Mouse (Mus musculus): ENCODE measurements at regions not wholly inside any gene's neighbourhood (a gene's known extent, or its start where the extent isn't known, plus 50 kb on each side); places are given as distances from the start of the nearest gene placed in this dataset.

DNA sequence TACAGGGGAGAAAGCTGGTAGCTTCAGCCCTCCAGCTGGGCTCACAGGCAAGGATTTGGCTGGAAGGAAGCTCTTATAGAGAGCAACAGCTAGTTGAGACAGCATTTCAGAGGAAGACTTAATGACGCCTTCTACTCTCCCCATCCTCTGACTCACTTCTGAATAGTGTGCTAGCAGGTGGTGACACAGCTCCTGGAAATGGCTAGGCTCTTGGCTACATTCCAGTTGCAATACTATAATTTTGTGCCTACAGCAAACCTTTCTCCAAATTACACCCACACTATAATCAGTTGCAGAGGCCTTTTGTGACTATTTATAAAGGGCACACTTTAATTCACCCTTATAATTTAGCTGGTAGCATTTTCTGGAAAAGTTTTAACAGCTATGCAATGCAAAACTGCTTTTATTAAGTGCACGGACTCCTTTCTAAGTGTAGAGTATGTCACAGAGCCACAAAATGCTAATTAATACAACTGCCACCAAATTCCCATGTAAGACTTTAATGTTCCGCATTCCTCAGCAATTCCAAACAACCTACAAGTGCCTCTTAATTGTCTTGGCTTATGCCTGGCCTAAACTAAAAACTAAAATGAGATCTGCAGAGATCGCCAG lies 175.2 kb downstream of the Gnat3 start:
- Histone ChIP-seq H3K4me1 (ENCODE audit: control insufficient read depth, insufficient read depth, low read length) (no peaks in the 10 kb centered on the region), H3K9me3 (ENCODE audit: control insufficient read depth, low read length) (no peaks in the 10 kb centered on the region), H3K27me3 (ENCODE audit: control insufficient read depth, insufficient read depth, low read length) (no peaks in the 10 kb centered on the region), H3K4me3 (ENCODE audit: low read depth, low read length) (no peak overlapping the region), H3K9ac (ENCODE audit: low read length) (no peak overlapping the region), H3K36me3 (ENCODE audit: control insufficient read depth, insufficient read depth, low read length) (no peaks in the 10 kb centered on the region), H3K4me2 (no peak overlapping the region), H3K27ac (ENCODE audit: low read depth, low read length) (no peak overlapping the region)
- ATAC-seq (ENCODE audit: low FRiP score) (no peak), DNase-seq (ENCODE audit: low spot score, missing footprints) (no peak)
- 74% methylated on average over 4 of the region's 4 CpGs for WGBS

DNA sequence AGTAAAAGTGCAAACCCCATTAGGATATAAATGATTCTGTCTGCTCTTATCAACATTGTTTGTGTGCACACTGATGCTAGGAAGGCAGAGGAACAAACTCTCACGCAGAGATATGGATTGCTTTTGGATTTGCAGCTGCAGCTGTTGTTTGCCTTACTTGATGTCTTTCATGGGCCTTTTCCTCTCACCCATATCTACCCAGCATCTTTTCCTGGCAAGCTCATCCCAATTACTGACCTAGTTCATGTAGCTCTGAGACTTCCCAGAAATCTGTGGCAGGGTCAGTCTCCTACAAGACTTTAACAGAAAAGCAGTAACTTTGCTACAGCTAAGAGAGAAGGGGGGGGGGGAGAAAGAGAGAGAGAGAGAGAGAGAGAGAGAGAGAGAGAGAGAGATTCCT lies 189.9 kb downstream of the Gnat3 start:
- 96% methylated on average over 1 of the region's 1 CpGs for WGBS
- no peak overlapping the region for H3K4me2 ChIP-seq
- DNase-seq (ENCODE audit: low spot score, missing footprints) (no peak), ATAC-seq (ENCODE audit: low FRiP score) (no peak)
- no peaks in the 10 kb centered on the region for H3K4me1 ChIP-seq (ENCODE audit: control insufficient read depth, insufficient read depth, low read length)
- no peak overlapping the region for H3K9ac ChIP-seq (ENCODE audit: low read length)
- H3K9me3 ChIP-seq (ENCODE audit: control insufficient read depth, low read length), result no peaks in the 10 kb centered on the region
- H3K4me3 ChIP-seq (ENCODE audit: low read depth, low read length), result no peak overlapping the region
- no peaks in the 10 kb centered on the region for H3K27me3 ChIP-seq (ENCODE audit: control insufficient read depth, insufficient read depth, low read length)
- H3K36me3 ChIP-seq (ENCODE audit: control insufficient read depth, insufficient read depth, low read length), result no peaks in the 10 kb centered on the region
- H3K27ac ChIP-seq (ENCODE audit: low read depth, low read length), result no peak overlapping the region

DNA sequence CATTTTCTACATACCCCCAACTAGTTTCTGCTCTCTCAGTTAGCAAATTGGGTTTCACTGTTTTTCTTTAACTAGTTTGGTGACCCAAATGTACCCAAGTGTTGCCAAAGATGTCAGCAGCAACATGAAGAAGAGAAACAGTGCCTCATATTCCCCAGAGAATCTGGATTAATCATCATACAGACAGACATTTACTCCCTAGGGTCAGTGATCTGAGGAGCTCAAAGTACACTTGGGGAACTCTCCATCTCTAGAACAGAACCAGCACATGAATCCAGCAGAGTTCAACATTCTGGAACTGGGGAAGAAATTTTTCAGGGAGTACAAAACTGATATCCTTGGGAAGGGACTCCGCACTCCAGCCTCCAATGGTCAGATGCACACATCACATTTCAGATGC lies 191.4 kb downstream of the Gnat3 start:
- 100% methylated on average over 1 of the region's 1 CpGs for WGBS
- ATAC-seq (ENCODE audit: low FRiP score) (no peak), DNase-seq (ENCODE audit: low spot score, missing footprints) (no peak)
- Histone ChIP-seq H3K27me3 (ENCODE audit: control insufficient read depth, insufficient read depth, low read length) (no peaks in the 10 kb centered on the region), H3K4me2 (no peak overlapping the region), H3K27ac (ENCODE audit: low read depth, low read length) (no peak overlapping the region), H3K36me3 (ENCODE audit: control insufficient read depth, insufficient read depth, low read length) (no peaks in the 10 kb centered on the region), H3K9me3 (ENCODE audit: control insufficient read depth, low read length) (no peaks in the 10 kb centered on the region), H3K9ac (ENCODE audit: low read length) (no peak overlapping the region), H3K4me3 (ENCODE audit: low read depth, low read length) (no peak overlapping the region), H3K4me1 (ENCODE audit: control insufficient read depth, insufficient read depth, low read length) (no peaks in the 10 kb centered on the region)

DNA sequence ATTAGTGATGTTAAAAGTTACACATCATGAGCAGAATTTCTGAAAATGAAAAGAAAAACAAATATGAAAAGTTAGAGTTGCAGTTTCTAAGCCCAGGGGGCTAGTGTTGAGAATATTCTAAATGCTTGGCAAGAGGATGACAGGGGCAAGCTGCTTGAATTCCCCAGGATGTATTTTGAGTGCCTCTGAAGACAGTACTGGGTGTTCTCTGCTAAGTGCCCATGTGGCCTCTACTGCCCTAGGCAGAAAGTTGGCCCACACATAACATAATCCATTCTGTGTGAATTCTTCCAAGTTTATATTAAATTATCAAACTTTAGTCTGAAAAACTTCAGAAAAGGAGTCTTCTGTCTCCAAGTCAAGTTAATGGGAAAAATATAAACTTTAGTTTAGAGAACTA lies 196.6 kb downstream of the Gnai1 start:
- no peaks in the 10 kb centered on the region for H3K36me3 ChIP-seq (ENCODE audit: control insufficient read depth, insufficient read depth, low read length)
- no peaks in the 10 kb centered on the region for H3K4me1 ChIP-seq (ENCODE audit: control insufficient read depth, insufficient read depth, low read length)
- no peak overlapping the region for H3K4me2 ChIP-seq
- no peaks in the 10 kb centered on the region for H3K9me3 ChIP-seq (ENCODE audit: control insufficient read depth, low read length)
- H3K4me3 ChIP-seq (ENCODE audit: low read depth, low read length), result no peak overlapping the region
- no peaks in the 10 kb centered on the region for H3K27me3 ChIP-seq (ENCODE audit: control insufficient read depth, insufficient read depth, low read length)
- DNase-seq (ENCODE audit: low spot score, missing footprints) (no peak), ATAC-seq (ENCODE audit: low FRiP score) (no peak)
- H3K27ac ChIP-seq (ENCODE audit: low read depth, low read length), result no peak overlapping the region
- H3K9ac ChIP-seq (ENCODE audit: low read length), result no peak overlapping the region

DNA sequence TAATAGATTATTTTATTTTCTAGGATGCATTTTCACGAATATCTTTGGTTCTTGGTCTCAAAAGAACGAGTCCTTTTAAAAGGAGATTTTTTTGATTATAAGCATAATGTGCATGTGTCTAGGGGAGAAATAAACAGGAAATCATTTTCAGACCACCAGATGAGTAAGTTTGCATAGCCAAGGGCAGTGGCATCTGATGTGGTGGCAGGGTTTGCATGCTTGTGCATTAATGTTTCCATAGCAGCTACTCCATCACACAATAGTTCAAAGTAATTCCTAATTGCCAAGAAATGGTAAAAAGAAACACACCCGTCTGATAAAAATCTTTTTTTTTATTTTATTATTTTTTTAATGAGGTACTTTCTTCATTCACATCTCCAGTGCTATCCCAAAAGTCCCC lies 182.3 kb downstream of the Gnai1 start:
- Histone ChIP-seq H3K4me3 (ENCODE audit: low read depth, low read length) (no peak overlapping the region), H3K4me1 (ENCODE audit: control insufficient read depth, insufficient read depth, low read length) (no peaks in the 10 kb centered on the region), H3K9me3 (ENCODE audit: control insufficient read depth, low read length) (no peaks in the 10 kb centered on the region), H3K4me2 (no peak overlapping the region), H3K36me3 (ENCODE audit: control insufficient read depth, insufficient read depth, low read length) (no peaks in the 10 kb centered on the region), H3K9ac (ENCODE audit: low read length) (no peak overlapping the region), H3K27me3 (ENCODE audit: control insufficient read depth, insufficient read depth, low read length) (no peaks in the 10 kb centered on the region), H3K27ac (ENCODE audit: low read depth, low read length) (no peak overlapping the region)
- ATAC-seq (ENCODE audit: low FRiP score) (no peak), DNase-seq (ENCODE audit: low spot score, missing footprints) (no peak)
- WGBS, result 83% methylated on average over 3 of the region's 3 CpGs

DNA sequence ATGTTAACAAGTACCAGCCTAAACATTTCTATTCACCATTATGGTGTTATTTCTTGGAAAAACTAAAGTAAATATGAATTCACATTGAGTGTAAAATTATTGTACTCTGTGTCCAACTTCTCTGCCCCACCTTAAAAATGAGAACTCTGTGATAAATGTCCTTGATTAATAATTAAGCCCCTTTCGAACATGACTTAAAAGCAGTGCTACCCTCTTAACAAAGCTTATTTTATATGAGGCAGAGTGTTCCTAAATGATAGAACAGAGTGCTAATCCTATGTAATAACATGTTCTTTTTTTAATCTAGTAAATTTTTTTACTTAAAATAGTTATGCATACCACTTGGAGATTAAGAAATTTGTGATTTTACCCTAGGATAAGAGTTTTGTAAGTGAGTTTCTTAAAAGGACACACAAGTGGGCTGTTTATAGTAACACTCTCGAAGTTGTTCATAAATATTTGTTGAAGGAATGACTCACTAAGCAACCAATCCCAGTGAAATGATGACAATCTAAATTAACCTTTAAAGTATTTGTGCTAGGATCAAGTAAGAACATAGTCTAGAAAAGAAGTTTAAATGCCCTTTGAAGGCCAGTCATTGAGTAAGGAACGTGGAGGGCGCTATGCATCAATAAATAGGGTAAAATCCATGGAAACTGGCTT lies 148.6 kb downstream of the Gnai1 start:
- no peak overlapping the region for H3K4me2 ChIP-seq
- DNase-seq (ENCODE audit: low spot score, missing footprints) (no peak), ATAC-seq (ENCODE audit: low FRiP score) (no peak)
- H3K36me3 ChIP-seq (ENCODE audit: control insufficient read depth, insufficient read depth, low read length), result no peaks in the 10 kb centered on the region
- H3K27ac ChIP-seq (ENCODE audit: low read depth, low read length), result no peak overlapping the region
- H3K27me3 ChIP-seq (ENCODE audit: control insufficient read depth, insufficient read depth, low read length), result no peaks in the 10 kb centered on the region
- no peak overlapping the region for H3K9ac ChIP-seq (ENCODE audit: low read length)
- no peaks in the 10 kb centered on the region for H3K9me3 ChIP-seq (ENCODE audit: control insufficient read depth, low read length)
- H3K4me3 ChIP-seq (ENCODE audit: low read depth, low read length), result no peak overlapping the region
- H3K4me1 ChIP-seq (ENCODE audit: control insufficient read depth, insufficient read depth, low read length), result no peaks in the 10 kb centered on the region
- WGBS, result 80% methylated on average over 4 of the region's 4 CpGs
